Mouse (Mus musculus) limb, embryonic 13.5 days (tissue): Measurements from ENCODE around the gene Thumpd2. TPM values are rescaled to one million over a fixed set of nuclear protein-coding genes. Genes with fewer than 3 reads are reported as not detected.

Experiments
- ATAC-seq: fragments of 200-750 bp; cut with Nextera tagmentation; 2 replicates; pipeline ENCODE4 v1.8.0; 2017; ENCODE audit warnings: low read depth, moderate number of reproducible peaks, moderate TSS enrichment; ENCODE audit not compliant: low FRiP score
- H3K27ac ChIP-seq: fragments of 300-500 bp; sonication (generic); 2 replicates; pipeline ENCODE4 v1.5.1; 2015; ENCODE audit warnings: inconsistent platforms, mild to moderate bottlenecking, moderate library complexity
- H3K27me3 ChIP-seq: fragments of 300-500 bp; sonication (generic); 2 replicates; pipeline ENCODE4 v1.6.1; 2015; ENCODE audit warnings: mild to moderate bottlenecking, inconsistent platforms
- H3K36me3 ChIP-seq: fragments of 300-500 bp; sonication (generic); 2 replicates; pipeline ENCODE4 v1.6.1; 2015; ENCODE audit warnings: inconsistent platforms, mild to moderate bottlenecking, moderate library complexity
- H3K4me1 ChIP-seq: fragments of 300-500 bp; sonication (generic); 2 replicates; pipeline ENCODE4 v1.6.1; 2015; ENCODE audit warnings: inconsistent platforms
- H3K4me2 ChIP-seq: fragments of 300-500 bp; sonication (generic); replicated peaks from 2 replicates; pipeline ENCODE4 v1.6.1; 2015; ENCODE audit warnings: inconsistent platforms, mild to moderate bottlenecking, moderate library complexity
- H3K4me3 ChIP-seq: fragments of 300-500 bp; sonication (generic); 2 replicates; pipeline ENCODE4 v1.5.1; 2015; ENCODE audit warnings: moderate library complexity, mild to moderate bottlenecking, inconsistent platforms
- H3K9ac ChIP-seq: fragments of 300-500 bp; sonication (generic); 2 replicates; pipeline ENCODE4 v1.6.1; 2015; ENCODE audit warnings: mild to moderate bottlenecking, inconsistent platforms
- H3K9me3 ChIP-seq: fragments of 300-500 bp; sonication (generic); 2 replicates; pipeline ENCODE4 v1.6.1; 2016; ENCODE audit warnings: inconsistent platforms
- WGBS: fragments of 180-500 bp; shearing (Covaris S2); methylation state at CpG from one replicate; pipeline ENCODE4 v1.1.7; 2015; 5-methylcytosine and 5-hydroxymethylcytosine counted together
- polyA plus RNA-seq: library from polyadenylated mRNA; unstranded; fragments of >200 nt; fragmentation: Nextera tagmentation; extraction: Ambion mirVana; gene quantifications from 2 replicates; pipeline ENCODE4 v1.2.1, GENCODE M21; 2015

The Thumpd2 gene
- polyA plus RNA-seq, 1 experiment from 2014 or later = 19.0 TPM

- WGBS = 94% methylated on average over 6 of the region's 6 CpGs
- peaks cover 78% of the 10 kb centered on the region for H3K36me3 ChIP-seq
- H3K4me2 ChIP-seq = no peak overlapping the region
- no peaks in the 10 kb centered on the region for H3K9me3 ChIP-seq
- no peaks in the 10 kb centered on the region for H3K27me3 ChIP-seq
- H3K27ac ChIP-seq = no peak overlapping the region
- no peak overlapping the region for H3K4me3 ChIP-seq
- no peaks in the 10 kb centered on the region for H3K4me1 ChIP-seq
- no peak for ATAC-seq
- no peak overlapping the region for H3K9ac ChIP-seq
Observed at GRCm38 (mm10) chr17:81027331-81027730, 37.6 kb downstream of the Thumpd2 start.

DNA sequence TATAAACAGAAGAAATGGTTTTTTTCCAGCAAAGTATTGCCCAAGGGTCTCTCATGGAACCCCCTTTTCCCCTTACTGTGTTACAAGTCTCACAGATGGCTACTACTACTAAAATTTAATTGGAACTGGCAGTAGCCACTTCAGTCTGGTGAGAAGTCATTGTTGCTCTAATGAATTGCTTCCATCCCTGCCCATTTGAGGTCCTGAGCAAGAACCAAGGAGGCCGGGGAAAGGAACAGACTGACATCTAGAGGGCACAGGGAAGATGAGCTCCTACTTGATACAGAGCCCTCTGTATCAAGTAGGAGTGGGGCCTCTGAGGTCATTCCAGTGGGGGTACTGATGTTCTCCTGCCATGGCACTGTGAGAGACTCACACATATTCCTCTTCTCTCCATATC is 47.8 kb downstream of the Thumpd2 start:
- no peaks in the 10 kb centered on the region for H3K9me3 ChIP-seq
- peak; percentile 59; the same call in 1 of the 2 replicates for ATAC-seq
- H3K4me3 ChIP-seq = no peak overlapping the region
- H3K27ac ChIP-seq = no peak overlapping the region
- H3K9ac ChIP-seq = no peak overlapping the region
- 26% methylated on average over 1 of the region's 1 CpGs for WGBS
- no peaks in the 10 kb centered on the region for H3K36me3 ChIP-seq
- H3K27me3 ChIP-seq = 0 out of 2 replicates have a peak, but pooled peaks cover 3% of the 10 kb centered on the region
- H3K4me1 ChIP-seq = peaks cover 14% of the 10 kb centered on the region
- H3K4me2 ChIP-seq = 0 out of 2 replicates have a peak overlapping the region, but pooled peaks have one; percentile 27

GRCm38 (mm10) chr17:81015814-81016447 is 49.0 kb downstream of the Thumpd2 start:
- H3K4me2 ChIP-seq = no peak overlapping the region
- H3K27me3 ChIP-seq = 0 out of 2 replicates have a peak, but pooled peaks cover 3% of the 10 kb centered on the region
- H3K9ac ChIP-seq = no peak overlapping the region
- H3K27ac ChIP-seq = no peak overlapping the region
- H3K4me3 ChIP-seq = no peak overlapping the region
- H3K4me1 ChIP-seq = peaks cover 19% of the 10 kb centered on the region
- H3K36me3 ChIP-seq = no peaks in the 10 kb centered on the region
- ATAC-seq = peak; percentile 18; the same call in 1 of the 2 replicates
- 43% methylated on average over 4 of the region's 4 CpGs for WGBS
- no peaks in the 10 kb centered on the region for H3K9me3 ChIP-seq

GRCm38 (mm10) chr17:81010844-81011685 is 53.8 kb downstream of the Thumpd2 start:
- WGBS = 61% methylated on average over 18 of the region's 18 CpGs
- Histone ChIP-seq H3K27me3 (no peaks in the 10 kb centered on the region), H3K9ac (no peak overlapping the region), H3K4me2 (no peak overlapping the region), H3K9me3 (no peaks in the 10 kb centered on the region), H3K27ac (no peak overlapping the region), H3K36me3 (no peaks in the 10 kb centered on the region), H3K4me3 (no peak overlapping the region), H3K4me1 (peaks cover 15% of the 10 kb centered on the region; the same call in 1 of the 2 replicates)
- peak; percentile 42; the same call in 1 of the 2 replicates for ATAC-seq

DNA sequence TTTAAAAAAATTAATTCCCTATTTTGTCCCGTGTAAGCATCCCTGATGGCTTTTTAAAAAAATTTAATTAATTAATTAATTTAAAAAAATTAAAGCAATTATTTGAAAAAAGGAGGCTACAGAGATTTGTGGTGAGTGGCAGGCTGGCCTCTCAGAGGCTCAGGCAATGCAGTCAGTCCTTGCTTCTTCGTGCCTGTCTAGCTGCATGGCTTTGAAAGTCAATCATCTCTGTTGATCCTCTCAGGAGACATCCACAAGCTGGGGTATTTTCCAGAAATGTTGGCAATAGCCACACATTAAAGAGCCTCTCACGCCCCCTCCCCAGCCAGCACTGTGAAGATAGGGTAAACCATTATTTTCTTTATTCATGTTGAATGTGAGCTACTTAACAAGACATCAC is 54.7 kb downstream of the Thumpd2 start:
- H3K4me1 ChIP-seq = peaks cover 21% of the 10 kb centered on the region
- no peak overlapping the region for H3K9ac ChIP-seq
- no peak overlapping the region for H3K27ac ChIP-seq
- no peaks in the 10 kb centered on the region for H3K36me3 ChIP-seq
- no peak for ATAC-seq
- no peaks in the 10 kb centered on the region for H3K27me3 ChIP-seq
- H3K4me2 ChIP-seq = no peak overlapping the region
- 72% methylated on average over 3 of the region's 3 CpGs for WGBS
- no peaks in the 10 kb centered on the region for H3K9me3 ChIP-seq
- no peak overlapping the region for H3K4me3 ChIP-seq

GRCm38 (mm10) chr17:81009112-81009511 is 55.8 kb downstream of the Thumpd2 start:
- peaks cover 31% of the 10 kb centered on the region for H3K4me1 ChIP-seq
- H3K27me3 ChIP-seq = no peaks in the 10 kb centered on the region
- no peak overlapping the region for H3K9ac ChIP-seq
- no peak overlapping the region for H3K4me2 ChIP-seq
- no peak overlapping the region for H3K27ac ChIP-seq
- 78% methylated on average over 10 of the region's 10 CpGs for WGBS
- H3K9me3 ChIP-seq = no peaks in the 10 kb centered on the region
- H3K4me3 ChIP-seq = no peak overlapping the region
- H3K36me3 ChIP-seq = no peaks in the 10 kb centered on the region
- no peak for ATAC-seq

DNA sequence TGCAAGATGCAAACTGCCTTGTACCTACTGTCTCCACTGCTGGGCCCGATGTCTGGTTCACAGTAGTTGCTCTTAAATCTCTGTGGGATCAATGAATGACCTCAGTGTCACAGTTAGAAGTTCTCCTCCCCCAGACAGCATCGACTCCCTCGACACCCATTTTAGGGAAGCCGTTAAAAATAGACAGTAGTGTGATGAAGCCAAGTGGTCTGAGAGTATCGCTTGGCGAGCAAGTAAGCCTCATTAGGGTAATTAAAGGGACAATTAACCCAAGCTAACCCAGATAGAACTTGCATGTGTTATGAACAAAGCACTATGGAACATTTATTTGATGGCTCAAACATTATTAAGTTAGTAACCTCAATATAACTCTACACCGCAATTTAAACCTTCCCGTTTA is 59.6 kb downstream of the Thumpd2 start:
- no peak overlapping the region for H3K9ac ChIP-seq
- H3K36me3 ChIP-seq = no peaks in the 10 kb centered on the region
- H3K27me3 ChIP-seq = no peaks in the 10 kb centered on the region
- peaks cover 48% of the 10 kb centered on the region for H3K4me1 ChIP-seq
- no peak overlapping the region for H3K27ac ChIP-seq
- no peaks in the 10 kb centered on the region for H3K9me3 ChIP-seq
- H3K4me3 ChIP-seq = no peak overlapping the region
- no peak for ATAC-seq
- no peak overlapping the region for H3K4me2 ChIP-seq
- WGBS = 41% methylated on average over 8 of the region's 8 CpGs

DNA sequence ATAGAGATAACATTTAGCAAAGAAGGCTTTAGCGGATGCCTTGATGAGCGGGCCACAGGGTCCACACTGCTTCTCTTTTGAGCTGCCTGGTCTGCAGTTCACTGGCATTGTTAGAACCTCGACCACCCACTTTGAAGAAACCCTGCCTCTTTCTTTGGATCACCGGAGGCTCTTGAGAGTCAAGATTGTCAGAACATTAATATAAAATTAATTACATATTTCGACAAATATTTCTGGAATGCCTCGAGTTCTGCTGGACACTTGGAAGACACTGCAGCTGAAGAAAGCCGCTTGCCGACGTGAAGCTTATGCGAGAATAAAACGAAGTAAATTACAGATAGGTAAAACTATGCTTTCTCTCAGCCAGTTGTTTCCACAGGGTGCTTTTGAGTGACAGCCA is 60.4 kb downstream of the Thumpd2 start:
- peaks cover 42% of the 10 kb centered on the region for H3K4me1 ChIP-seq
- 79% methylated on average over 11 of the region's 11 CpGs for WGBS
- no peak overlapping the region for H3K9ac ChIP-seq
- H3K27me3 ChIP-seq = no peaks in the 10 kb centered on the region
- no peak overlapping the region for H3K4me2 ChIP-seq
- no peaks in the 10 kb centered on the region for H3K36me3 ChIP-seq
- no peak for ATAC-seq
- no peak overlapping the region for H3K4me3 ChIP-seq
- H3K9me3 ChIP-seq = no peaks in the 10 kb centered on the region
- H3K27ac ChIP-seq = no peak overlapping the region

- ATAC-seq = no peak
- Histone ChIP-seq H3K36me3 (no peaks in the 10 kb centered on the region), H3K27ac (no peak overlapping the region), H3K9me3 (no peaks in the 10 kb centered on the region), H3K27me3 (no peaks in the 10 kb centered on the region), H3K4me3 (no peak overlapping the region), H3K4me1 (peaks cover 47% of the 10 kb centered on the region), H3K4me2 (no peak overlapping the region), H3K9ac (no peak overlapping the region)
- WGBS = 42% methylated on average over 5 of the region's 5 CpGs
Observed at GRCm38 (mm10) chr17:81002130-81002529, 62.8 kb downstream of the Thumpd2 start.

DNA sequence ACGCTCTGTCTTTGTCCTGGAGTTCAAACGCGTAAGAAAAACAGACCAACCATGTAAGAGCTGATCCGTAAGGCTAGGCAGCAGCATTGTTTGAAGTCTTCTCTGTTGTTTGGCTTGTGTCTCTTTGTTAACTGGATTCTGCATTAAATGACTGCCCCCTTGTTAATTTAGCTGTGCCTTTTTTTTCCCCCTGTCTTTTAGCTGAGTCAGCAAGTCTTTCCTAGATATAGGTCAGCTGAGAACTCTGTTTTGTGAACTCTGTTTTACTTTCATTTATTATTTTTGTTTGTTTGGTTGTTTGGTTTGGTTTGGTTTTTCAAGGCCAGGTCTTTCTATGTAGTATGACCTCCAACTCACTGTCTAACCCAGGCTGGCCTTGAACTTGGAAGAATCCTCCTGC is 63.2 kb downstream of the Thumpd2 start:
- ATAC-seq = no peak
- Histone ChIP-seq H3K27me3 (no peaks in the 10 kb centered on the region), H3K4me1 (peaks cover 47% of the 10 kb centered on the region), H3K36me3 (no peaks in the 10 kb centered on the region), H3K4me2 (no peak overlapping the region), H3K9ac (no peak overlapping the region), H3K9me3 (no peaks in the 10 kb centered on the region), H3K4me3 (no peak overlapping the region), H3K27ac (no peak overlapping the region)
- 89% methylated on average over 4 of the region's 4 CpGs for WGBS

GRCm38 (mm10) chr17:81001010-81001409 is 63.9 kb downstream of the Thumpd2 start:
- H3K9me3 ChIP-seq = 0 out of 2 replicates have a peak, but pooled peaks cover 3% of the 10 kb centered on the region
- no peak overlapping the region for H3K4me3 ChIP-seq
- H3K36me3 ChIP-seq = 0 out of 2 replicates have a peak, but pooled peaks cover 3% of the 10 kb centered on the region
- H3K27ac ChIP-seq = no peak overlapping the region
- 82% methylated on average over 12 of the region's 12 CpGs for WGBS
- ATAC-seq = no peak
- peaks cover 44% of the 10 kb centered on the region for H3K4me1 ChIP-seq
- H3K9ac ChIP-seq = no peak overlapping the region
- no peak overlapping the region for H3K4me2 ChIP-seq
- no peaks in the 10 kb centered on the region for H3K27me3 ChIP-seq

DNA sequence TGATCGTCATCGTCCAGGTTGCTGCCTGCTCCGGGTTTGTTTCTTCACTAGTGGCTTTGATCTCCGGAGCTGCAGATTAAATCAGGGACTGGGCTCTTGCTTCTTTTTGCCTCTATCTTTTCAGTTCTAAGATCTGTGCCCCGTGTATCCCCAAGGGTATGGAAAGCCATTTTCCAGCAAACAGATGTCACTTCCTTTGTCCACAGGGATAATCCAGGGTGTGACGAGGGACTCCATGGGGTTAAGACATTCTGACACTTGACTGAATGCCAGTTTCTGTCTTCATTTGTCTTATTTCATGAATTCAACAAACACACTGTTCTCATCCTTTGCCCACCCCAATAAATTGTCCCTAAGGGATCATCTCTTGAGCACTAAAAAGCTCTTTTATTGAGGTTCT is 65.9 kb downstream of the Thumpd2 start:
- Histone ChIP-seq H3K9me3 (0 out of 2 replicates have a peak, but pooled peaks cover 3% of the 10 kb centered on the region), H3K4me2 (no peak overlapping the region), H3K4me1 (peaks cover 26% of the 10 kb centered on the region), H3K27me3 (no peaks in the 10 kb centered on the region), H3K9ac (no peak overlapping the region), H3K36me3 (0 out of 2 replicates have a peak, but pooled peaks cover 3% of the 10 kb centered on the region), H3K27ac (no peak overlapping the region), H3K4me3 (no peak overlapping the region)
- WGBS = 39% methylated on average over 6 of the region's 6 CpGs
- ATAC-seq = no peak
